ENCODE assay signal across 8 mouse cellular contexts in genomic region chr10:22730266-22730991, GRCm38 (mm10). TPM values are rescaled to one million over a fixed set of nuclear protein-coding genes. Genes with fewer than 3 reads are reported as not detected.
DNase-seq lines count a peak whose midpoint lies in the region; ATAC-seq and TF ChIP-seq lines count a peak whose summit lies in the region.

No protein-coding gene starts in this region.

- H3K4me3 ChIP-seq in kidney, postnatal 0 days (replicated peaks; ENCODE audit: low read depth, low read length) = peak overlapping the region; percentile 90
- H3K4me3 ChIP-seq in MEL (ENCODE audit: control insufficient read depth in 1 of 2, insufficient read depth in 1 of 2, low read depth in 2 of 2, low read length in 2 of 2) = peak overlapping the region; percentile 94 to 100
- peak overlapping the region; percentile 95 for H3K4me3 ChIP-seq in embryonic facial prominence, embryonic 14.5 days (ENCODE audit: low read depth, low read length)
- peak overlapping the region; percentile 99 for H3K4me3 ChIP-seq in intestine, embryonic 16.5 days (ENCODE audit: low read length)
- peak overlapping the region; percentile 69 for H3K4me3 ChIP-seq in midbrain, embryonic 16.5 days (ENCODE audit: low read depth, low read length)

- peak; percentile 38 for DNase-seq in kidney, postnatal 0 days (ENCODE audit: low spot score)
- no peak for DNase-seq in kidney, adult 18-20 months
- peak; percentile 60 for DNase-seq in MEL (ENCODE audit: low read depth, low spot score)
- DNase-seq in embryonic facial prominence, embryonic 14.5 days (ENCODE audit: low spot score) = peak; percentile 37
- DNase-seq in adrenal gland, postnatal 25 days = no peak
- no peak for DNase-seq in ovary, postnatal 36 days (ENCODE audit: low spot score)

- H3K36me3 ChIP-seq in kidney, postnatal 0 days (ENCODE audit: insufficient read depth, low read length) = no peaks in the 10 kb centered on the region
- H3K36me3 ChIP-seq in MEL (ENCODE audit: control insufficient read depth in 1 of 2, insufficient read depth in 2 of 2, low read length in 2 of 2) = peaks cover 8 to 50% of the 10 kb centered on the region in 2 experiments
- no peaks in the 10 kb centered on the region for H3K36me3 ChIP-seq in embryonic facial prominence, embryonic 14.5 days (ENCODE audit: control insufficient read depth, insufficient read depth, low read length)
- no peaks in the 10 kb centered on the region for H3K36me3 ChIP-seq in intestine, embryonic 16.5 days (ENCODE audit: control insufficient read depth, insufficient read depth, low read length)
- no peaks in the 10 kb centered on the region for H3K36me3 ChIP-seq in midbrain, embryonic 16.5 days (ENCODE audit: control insufficient read depth, insufficient read depth, low read length)

- H3K27me3 ChIP-seq in kidney, postnatal 0 days (ENCODE audit: insufficient read depth, low read length) = no peaks in the 10 kb centered on the region
- H3K27me3 ChIP-seq in MEL (ENCODE audit: control insufficient read depth in 1 of 2, insufficient read depth in 2 of 2, low read length in 2 of 2) = no peaks in the 10 kb centered on the region
- H3K27me3 ChIP-seq in embryonic facial prominence, embryonic 14.5 days (replicated peaks; ENCODE audit: control insufficient read depth, insufficient read depth, low read length) = no peaks in the 10 kb centered on the region
- H3K27me3 ChIP-seq in intestine, embryonic 16.5 days (replicated peaks; ENCODE audit: control insufficient read depth, insufficient read depth, low read length) = no peaks in the 10 kb centered on the region
- no peaks in the 10 kb centered on the region for H3K27me3 ChIP-seq in midbrain, embryonic 16.5 days (ENCODE audit: control insufficient read depth, insufficient read depth, low read depth, low read length)

- H3K9me3 ChIP-seq in kidney, postnatal 0 days (replicated peaks; ENCODE audit: low read length) = no peaks in the 10 kb centered on the region
- no peaks in the 10 kb centered on the region for H3K9me3 ChIP-seq in MEL (replicated peaks; ENCODE audit: insufficient read depth, low read length)
- H3K9me3 ChIP-seq in embryonic facial prominence, embryonic 14.5 days (ENCODE audit: control insufficient read depth, low read length) = no peaks in the 10 kb centered on the region
- H3K9me3 ChIP-seq in intestine, embryonic 16.5 days (ENCODE audit: control insufficient read depth, low read length) = no peaks in the 10 kb centered on the region
- no peaks in the 10 kb centered on the region for H3K9me3 ChIP-seq in midbrain, embryonic 16.5 days (replicated peaks; ENCODE audit: control insufficient read depth, low read length, poor library complexity, severe bottlenecking)

- H3K4me2 ChIP-seq in kidney, postnatal 0 days (ENCODE audit: low read length) = peak overlapping the region; percentile 92
- H3K4me2 ChIP-seq in embryonic facial prominence, embryonic 14.5 days (ENCODE audit: low read depth, low read length) = peak overlapping the region; percentile 94
- peak overlapping the region; percentile 77 for H3K4me2 ChIP-seq in intestine, embryonic 16.5 days (ENCODE audit: low read depth, low read length)
- H3K4me2 ChIP-seq in midbrain, embryonic 16.5 days (ENCODE audit: low read length) = peak overlapping the region; percentile 68

- peaks cover 50% of the 10 kb centered on the region for H3K79me2 ChIP-seq in MEL (ENCODE audit: control insufficient read depth, insufficient read depth, low read length, poor library complexity)

- under 1% methylated on average over 39 of the region's 39 CpGs for WGBS in kidney, postnatal 0 days
- WGBS in embryonic facial prominence, embryonic 14.5 days = under 1% methylated on average over 33 of the region's 39 CpGs
- WGBS in intestine, embryonic 16.5 days = 1% methylated on average over 39 of the region's 39 CpGs
- under 1% methylated on average over 37 of the region's 39 CpGs for WGBS in midbrain, embryonic 16.5 days

- no peak for TF ChIP-seq EP300 in MEL (IDR thresholded peaks at IDR 0.05; ENCODE audit: low read depth in 1 of 2, low read length in 2 of 2)

- TF ChIP-seq POLR2A in MEL (IDR thresholded peaks at IDR 0.05; ENCODE audit: control insufficient read depth in 1 of 2, insufficient read depth in 1 of 2, low read depth in 1 of 2, low read length in 2 of 2, poor library complexity in 1 of 2) = 0 out of 4 replicates have a peak, but pooled peaks of 1 of the 2 experiments have one; percentile 6

- peak overlapping the region; percentile 96 for H3K27ac ChIP-seq in kidney, postnatal 0 days
- H3K27ac ChIP-seq in MEL (ENCODE audit: control insufficient read depth, low read depth, low read length) = peak overlapping the region; percentile 73
- H3K27ac ChIP-seq in embryonic facial prominence, embryonic 14.5 days (replicated peaks; ENCODE audit: low read depth, low read length) = peak overlapping the region; percentile 89
- peak overlapping the region; percentile 71 for H3K27ac ChIP-seq in intestine, embryonic 16.5 days (ENCODE audit: low read length)
- H3K27ac ChIP-seq in midbrain, embryonic 16.5 days (ENCODE audit: low read length) = peak overlapping the region; percentile 95

- no peak for TF ChIP-seq RAD21 in MEL (IDR thresholded peaks at IDR 0.05; ENCODE audit: low read depth, low read length)

- peak overlapping the region; percentile 93 for H3K9ac ChIP-seq in kidney, postnatal 0 days (ENCODE audit: low read depth, low read length)
- H3K9ac ChIP-seq in MEL (ENCODE audit: control insufficient read depth, low read depth, low read length, poor library complexity, severe bottlenecking) = peak overlapping the region; percentile 99
- peak overlapping the region; percentile 93 for H3K9ac ChIP-seq in embryonic facial prominence, embryonic 14.5 days (ENCODE audit: low read depth, low read length)
- peak overlapping the region; percentile 94 for H3K9ac ChIP-seq in intestine, embryonic 16.5 days (ENCODE audit: low read depth, low read length)
- peak overlapping the region; percentile 97 for H3K9ac ChIP-seq in midbrain, embryonic 16.5 days (ENCODE audit: low read depth, low read length)

- no peak for TF ChIP-seq CTCF in kidney, postnatal 0 days (IDR thresholded peaks at IDR 0.05; ENCODE audit: low read depth)
- TF ChIP-seq CTCF in MEL (IDR thresholded peaks at IDR 0.05 in 2 of 3, conservative IDR thresholded peaks at IDR 0.05 in 1 of 3; ENCODE audit: control insufficient read depth in 1 of 3, insufficient read depth in 1 of 3, low read depth in 2 of 3, low read length in 3 of 3, poor library complexity in 1 of 3, severe bottlenecking in 1 of 3) = no peak

- peak; percentile 68; the same call in 1 of the 2 replicates for ATAC-seq in kidney, postnatal 0 days (replicated peaks; ENCODE audit: low FRiP score, low read depth)
- ATAC-seq in embryonic facial prominence, embryonic 14.5 days (ENCODE audit: low read depth) = peak; percentile 56
- peak; percentile 70 for ATAC-seq in intestine, embryonic 16.5 days
- ATAC-seq in midbrain, embryonic 16.5 days = peak; percentile 81

- peaks cover 17% of the 10 kb centered on the region; the same call in 1 of the 2 replicates for H3K4me1 ChIP-seq in kidney, postnatal 0 days (replicated peaks; ENCODE audit: insufficient read depth, low read length)
- peaks cover 26 to 33% of the 10 kb centered on the region in 2 experiments for H3K4me1 ChIP-seq in MEL (ENCODE audit: control insufficient read depth in 1 of 2, insufficient read depth in 2 of 2, low read length in 2 of 2)
- peaks cover 10% of the 10 kb centered on the region for H3K4me1 ChIP-seq in embryonic facial prominence, embryonic 14.5 days (ENCODE audit: control insufficient read depth, insufficient read depth, low read length)
- H3K4me1 ChIP-seq in intestine, embryonic 16.5 days (ENCODE audit: control insufficient read depth, insufficient read depth, low read length) = peaks cover 11% of the 10 kb centered on the region
- H3K4me1 ChIP-seq in midbrain, embryonic 16.5 days (ENCODE audit: control insufficient read depth, insufficient read depth, low read length) = peaks cover 39% of the 10 kb centered on the region

TF ChIP-seq in MEL, 35 proteins besides CTCF, POLR2A, EP300 and RAD21:
- TF ChIP-seq HCFC1 (IDR thresholded peaks at IDR 0.05; ENCODE audit: low read depth, low read length) (peak; percentile 32; the same call in 1 of the 2 replicates), CHD2 (IDR thresholded peaks at IDR 0.05; ENCODE audit: low read length) (peak; percentile 11; the same call in 1 of the 2 replicates), MEF2A (IDR thresholded peaks at IDR 0.05; ENCODE audit: extremely low read depth, insufficient replicate concordance, low read depth, low read length, poor library complexity, severe bottlenecking) (no peak), ZMIZ1 (IDR thresholded peaks at IDR 0.05; ENCODE audit: low read depth, low read length) (no peak), ETS1 (IDR thresholded peaks at IDR 0.05; ENCODE audit: low read depth, low read length) (0 out of 2 replicates have a peak, but pooled peaks have one; percentile 14), MYC (IDR thresholded peaks at IDR 0.05; ENCODE audit: low read depth, low read length) (no peak), SIN3A (IDR thresholded peaks at IDR 0.05; ENCODE audit: low read length) (peak; percentile 2; the same call in 1 of the 2 replicates), ZC3H11A (IDR thresholded peaks at IDR 0.05; ENCODE audit: low read depth, low read length) (no peak), MXI1 (IDR thresholded peaks at IDR 0.05; ENCODE audit: low read depth, low read length) (peak; percentile 46; the same call in 1 of the 2 replicates)

RNA-seq across cellular contexts. Expression of gene Tbpl1, which starts 1.3 kb away (rescaled TPM):
- 58.3 and 62.8 TPM in 2 replicates for polyA plus RNA-seq in kidney, postnatal 0 days (2015; fragmentation: Nextera tagmentation; extraction: Ambion mirVana)
- 36.6 and 47.1 TPM in 2 replicates for total RNA-seq in MEL (2012; rRNA removed)
- 10 to 100 TPM in 1 of 2 experiments, not detected in 1; 41.8 TPM for polyA plus RNA-seq in MEL (2012; ENCODE audit: insufficient read depth in 1 of 2, insufficient read length in 2 of 2, low read depth in 1 of 2, low replicate concordance in 2 of 2, missing spikeins in 1 of 2)
- 49.5 and 56.0 TPM in 2 replicates for polyA plus RNA-seq in embryonic facial prominence, embryonic 14.5 days (2014; fragmentation: Nextera tagmentation; extraction: Ambion mirVana)
- polyA plus RNA-seq in intestine, embryonic 16.5 days (2015; fragmentation: Nextera tagmentation; extraction: Ambion mirVana) = 38.4 and 39.7 TPM in 2 replicates
- polyA plus RNA-seq in midbrain, embryonic 16.5 days (2015; fragmentation: Nextera tagmentation; extraction: Ambion mirVana) = 88.8 and 99.7 TPM in 2 replicates
- total RNA-seq in adrenal gland, postnatal 25 days (2021) = 30.8 and 42.0 TPM in 2 replicates

Comparison
In these comparisons a context has a peak if more than half of its experiments do, and no peak if none do; other contexts are left out.
1. DNase-seq: peak in kidney, postnatal 0 days (single experiment), MEL (single experiment) and embryonic facial prominence, embryonic 14.5 days (single experiment); none in kidney, adult 18-20 months (single experiment), adrenal gland, postnatal 25 days (single experiment) and ovary, postnatal 36 days (single experiment).
2. Peak in every context shown above with its lines, with median percentiles within 50 percentile points of each other: ATAC-seq, H3K27ac ChIP-seq, H3K4me2 ChIP-seq, H3K4me3 ChIP-seq and H3K9ac ChIP-seq.